Mouse (Mus musculus): ENCODE measurements around the gene Ccdc162. TPM values are rescaled to one million over a fixed set of nuclear protein-coding genes. Genes with fewer than 3 reads are reported as not detected.

Gene Ccdc162
- total and polyA plus RNA-seq, 3 experiments, result 0.60 TPM; not detected in 2

GRCm38 (mm10) chr10:41489708-41490517, 226.5 kb downstream of the Ccdc162 start, which contains the start of the genes Smpd2 and Ppil6:
Smpd2 (minus strand) TSS chr10:41490369.
Ppil6 (plus strand) TSS chr10:41490439.
- H3K27me3 ChIP-seq (ENCODE audit: insufficient read depth, low read length), result peaks cover 4% of the 10 kb centered on the region
- no peaks in the 10 kb centered on the region for H3K9me3 ChIP-seq (replicated peaks)
- H3K4me3 ChIP-seq (ENCODE audit: low read depth, low read length), result peak within 1 kb of the TSS; percentile 77
- TF ChIP-seq GATA2 (IDR thresholded peaks at IDR 0.05; ENCODE audit: borderline replicate concordance, low read depth, low read length), result no peak
- TF ChIP-seq CTCF (IDR thresholded peaks at IDR 0.05; ENCODE audit: low read depth, low read length), result no peak
- no peak for TF ChIP-seq POLR2AphosphoS5 (IDR thresholded peaks at IDR 0.05; ENCODE audit: insufficient replicate concordance, low read depth, low read length)
- no peak for TF ChIP-seq GATA1 (IDR thresholded peaks at IDR 0.05; ENCODE audit: borderline replicate concordance, low read length)
- TF ChIP-seq TAL1 (conservative IDR thresholded peaks at IDR 0.05; ENCODE audit: low read depth, low read length), result no peak
- peaks cover 30% of the 10 kb centered on the region for H3K4me1 ChIP-seq (ENCODE audit: insufficient read depth, low read depth, low read length)
- H3K36me3 ChIP-seq (replicated peaks), result peaks cover 41% of the 10 kb centered on the region
- DNase-seq (ENCODE audit: low spot score) (peak; percentile 87), ATAC-seq (ENCODE audit: extremely low read depth, insufficient number of reproducible peaks, low FRiP score, poor library complexity, severe bottlenecking) (peak; percentile 88)

GRCm38 (mm10) chr10:41489294-41489693, 227.1 kb downstream of the Ccdc162 start:
- DNase-seq (ENCODE audit: low spot score), result no peak
- H3K27me3 ChIP-seq (ENCODE audit: insufficient read depth, low read length), result peaks cover 4% of the 10 kb centered on the region

GRCm38 (mm10) chr10:41488877-41489276, 227.6 kb downstream of the Ccdc162 start:
- TF ChIP-seq GATA1 (IDR thresholded peaks at IDR 0.05; ENCODE audit: borderline replicate concordance, low read length) (no peak), CTCF (IDR thresholded peaks at IDR 0.05; ENCODE audit: low read depth, low read length) (no peak), TAL1 (conservative IDR thresholded peaks at IDR 0.05; ENCODE audit: low read depth, low read length) (no peak), POLR2AphosphoS5 (IDR thresholded peaks at IDR 0.05; ENCODE audit: insufficient replicate concordance, low read depth, low read length) (no peak), GATA2 (IDR thresholded peaks at IDR 0.05; ENCODE audit: borderline replicate concordance, low read depth, low read length) (no peak)
- no peak for DNase-seq (ENCODE audit: low spot score)
- ATAC-seq (ENCODE audit: extremely low read depth, insufficient number of reproducible peaks, low FRiP score, poor library complexity, severe bottlenecking), result no peak
- H3K4me3 ChIP-seq (ENCODE audit: low read depth, low read length), result no peak overlapping the region; the same call in 1 of the 2 replicates
- no peaks in the 10 kb centered on the region for H3K9me3 ChIP-seq (replicated peaks)
- peaks cover 52% of the 10 kb centered on the region for H3K36me3 ChIP-seq (replicated peaks)
- peaks cover 30% of the 10 kb centered on the region for H3K4me1 ChIP-seq (ENCODE audit: insufficient read depth, low read depth, low read length)
- peaks cover under 1% of the 10 kb centered on the region; the same call in 1 of the 2 replicates for H3K27me3 ChIP-seq (ENCODE audit: insufficient read depth, low read length)

More at GRCm38 (mm10) chr10:41489294-41489693, 227.1 kb downstream of the Ccdc162 start:
- Histone ChIP-seq H3K9me3 (replicated peaks) (no peaks in the 10 kb centered on the region), H3K4me1 (ENCODE audit: insufficient read depth, low read depth, low read length) (peaks cover 30% of the 10 kb centered on the region), H3K36me3 (replicated peaks) (peaks cover 48% of the 10 kb centered on the region), H3K4me3 (ENCODE audit: low read depth, low read length) (peak overlapping the region; percentile 77; the same call in 1 of the 2 replicates)
- ATAC-seq (ENCODE audit: extremely low read depth, insufficient number of reproducible peaks, low FRiP score, poor library complexity, severe bottlenecking), result no peak
- TF ChIP-seq TAL1 (conservative IDR thresholded peaks at IDR 0.05; ENCODE audit: low read depth, low read length) (no peak), CTCF (IDR thresholded peaks at IDR 0.05; ENCODE audit: low read depth, low read length) (no peak), POLR2AphosphoS5 (IDR thresholded peaks at IDR 0.05; ENCODE audit: insufficient replicate concordance, low read depth, low read length) (no peak), GATA2 (IDR thresholded peaks at IDR 0.05; ENCODE audit: borderline replicate concordance, low read depth, low read length) (no peak), GATA1 (IDR thresholded peaks at IDR 0.05; ENCODE audit: borderline replicate concordance, low read length) (no peak)

Other genes with a start within 250 kb of the Ccdc162 start
- gene Mical1, start 240.3 kb downstream of the Ccdc162 start, total RNA-seq (2014; fragmentation: Nextera tagmentation), result 29.6 and 34.6 TPM in 2 replicates
- gene Mical1, start 240.3 kb downstream of the Ccdc162 start, total RNA-seq (2017), result 24.9 and 26.7 TPM in 2 replicates
- 38.7 and 48.6 TPM in 2 replicates for gene Mical1, start 240.3 kb downstream of the Ccdc162 start, polyA plus RNA-seq (2012)
- gene Smpd2, start 226.3 kb downstream of the Ccdc162 start, total RNA-seq (2014; fragmentation: Nextera tagmentation), result 12.6 and 13.6 TPM in 2 replicates
- 6.6 and 9.1 TPM in 2 replicates for gene Smpd2, start 226.3 kb downstream of the Ccdc162 start, total RNA-seq (2017)
- 12.2 and 12.9 TPM in 2 replicates for gene Smpd2, start 226.3 kb downstream of the Ccdc162 start, polyA plus RNA-seq (2012)
- not detected in 2 replicates for gene Ppil6, start 226.2 kb downstream of the Ccdc162 start, total RNA-seq (2014; fragmentation: Nextera tagmentation)
- 0.16 and 0.29 TPM in 2 replicates for gene Ppil6, start 226.2 kb downstream of the Ccdc162 start, total RNA-seq (2017)
- 0.12 and 0.14 TPM in 2 replicates for gene Ppil6, start 226.2 kb downstream of the Ccdc162 start, polyA plus RNA-seq (2012)
- 127 and 140 TPM in 2 replicates for gene Cd164, start 197.2 kb downstream of the Ccdc162 start, total RNA-seq (2014; fragmentation: Nextera tagmentation)
- 90.8 and 106 TPM in 2 replicates for gene Cd164, start 197.2 kb downstream of the Ccdc162 start, total RNA-seq (2017)
- 156 and 183 TPM in 2 replicates for gene Cd164, start 197.2 kb downstream of the Ccdc162 start, polyA plus RNA-seq (2012)
- gene Cep57l1, start 93.2 kb upstream of the Ccdc162 start, total RNA-seq (2014; fragmentation: Nextera tagmentation), result 61.9 and 90.5 TPM in 2 replicates
- gene Cep57l1, start 93.2 kb upstream of the Ccdc162 start, total RNA-seq (2017), result 38.4 and 38.7 TPM in 2 replicates
- 2.5 and 2.8 TPM in 2 replicates for gene Cep57l1, start 93.2 kb upstream of the Ccdc162 start, polyA plus RNA-seq (2012)
- 27.1 and 30.3 TPM in 2 replicates for gene Sesn1, start 93.3 kb upstream of the Ccdc162 start, total RNA-seq (2014; fragmentation: Nextera tagmentation)
- 46.7 and 49.3 TPM in 2 replicates for gene Sesn1, start 93.3 kb upstream of the Ccdc162 start, total RNA-seq (2017)
- gene Sesn1, start 93.3 kb upstream of the Ccdc162 start, polyA plus RNA-seq (2012), result 7.2 and 9.1 TPM in 2 replicates